Mouse (Mus musculus): ENCODE measurements around the gene Gba2.

Gba2 gene

GRCm38 (mm10) chr4:43581381-43581780 lies 2.7 kb upstream of the Gba2 start:
- DNase-seq (ENCODE audit: low read depth, low spot score): no peak

GRCm38 (mm10) chr4:43580721-43581120 lies 2.0 kb upstream of the Gba2 start:
- DNase-seq (ENCODE audit: low read depth, low spot score): no peak

- no peak for DNase-seq (ENCODE audit: low read depth, low spot score)
Observed at GRCm38 (mm10) chr4:43579731-43580130, 1.1 kb upstream of the Gba2 start.

GRCm38 (mm10) chr4:43579256-43579655 lies 583 bp upstream of the Gba2 start:
- DNase-seq (ENCODE audit: low read depth, low spot score): no peak

- DNase-seq (ENCODE audit: low read depth, low spot score): no peak
Observed at GRCm38 (mm10) chr4:43577237-43577881, 1.3 kb downstream of the Gba2 start.

- DNase-seq (ENCODE audit: low read depth, low spot score): no peak
Observed at GRCm38 (mm10) chr4:43575356-43575755, 3.3 kb downstream of the Gba2 start.

- DNase-seq (ENCODE audit: low read depth, low spot score): no peak
Observed at GRCm38 (mm10) chr4:43573561-43573960, 5.1 kb downstream of the Gba2 start.

- DNase-seq (ENCODE audit: low read depth, low spot score): no peak
Observed at GRCm38 (mm10) chr4:43571395-43572045, 7.2 kb downstream of the Gba2 start.

- DNase-seq (ENCODE audit: low read depth, low spot score): no peak
Observed at GRCm38 (mm10) chr4:43567140-43567539, 11.5 kb downstream of the Gba2 start.

GRCm38 (mm10) chr4:43564231-43564630 lies 14.4 kb downstream of the Gba2 start:
- DNase-seq (ENCODE audit: low read depth, low spot score): no peak

GRCm38 (mm10) chr4:43563601-43563875 lies 15.1 kb downstream of the Gba2 start:
- no peak for DNase-seq (ENCODE audit: low read depth, low spot score)

- DNase-seq (ENCODE audit: low read depth, low spot score): no peak
Observed at GRCm38 (mm10) chr4:43562769-43563600, 15.7 kb downstream of the Gba2 start.

GRCm38 (mm10) chr4:43561997-43562768 lies 16.5 kb downstream of the Gba2 start, which contains the start of the genes Creb3 and Tln1:
TSS of gene Creb3 (plus strand) at chr4:43562332.
TSS of gene Tln1 (minus strand) at chr4:43562691.
- DNase-seq (ENCODE audit: low read depth, low spot score): peak; percentile 89

GRCm38 (mm10) chr4:43561436-43561996 lies 17.2 kb downstream of the Gba2 start:
- no peak for DNase-seq (ENCODE audit: low read depth, low spot score)

GRCm38 (mm10) chr4:43560976-43561375 lies 17.7 kb downstream of the Gba2 start:
- DNase-seq (ENCODE audit: low read depth, low spot score): no peak

- DNase-seq (ENCODE audit: low read depth, low spot score): no peak
Observed at GRCm38 (mm10) chr4:43560243-43560611, 18.4 kb downstream of the Gba2 start.

GRCm38 (mm10) chr4:43559519-43560242 lies 19.0 kb downstream of the Gba2 start:
- DNase-seq (ENCODE audit: low read depth, low spot score): no peak

- peak; percentile 35 for DNase-seq (ENCODE audit: low read depth, low spot score)
Observed at GRCm38 (mm10) chr4:43558631-43559356, 19.9 kb downstream of the Gba2 start.

GRCm38 (mm10) chr4:43558028-43558630 lies 20.5 kb downstream of the Gba2 start:
- peak; percentile 44 for DNase-seq (ENCODE audit: low read depth, low spot score)

- no peak for DNase-seq (ENCODE audit: low read depth, low spot score)
Observed at GRCm38 (mm10) chr4:43555926-43556325, 22.7 kb downstream of the Gba2 start.
